Mouse (Mus musculus) left cerebral cortex, adult 18-20 months (tissue): ENCODE measurements around the gene Dock2. TPM values are rescaled to one million over a fixed set of nuclear protein-coding genes. Genes with fewer than 3 reads are reported as not detected.
A peak's percentile ranks its signal among the peaks of the same experiment; 100 is the strongest.

Source experiments
- DNase-seq, 2 experiments: peaks; one replicate each; pipeline ENCODE4 v3.0.0; 2021 to 2022; ENCODE audit warnings: low spot score in 2 of 2, mixed read lengths in 1 of 2
- total RNA-seq, 2 experiments: library from RNA; stranded (reverse); gene quantifications; 2 replicates each; pipeline ENCODE4 v1.2.3; 2021

Gene Dock2
- total RNA-seq, 2 experiments from 2014 or later: 2.9 to 3.0 TPM

DNA sequence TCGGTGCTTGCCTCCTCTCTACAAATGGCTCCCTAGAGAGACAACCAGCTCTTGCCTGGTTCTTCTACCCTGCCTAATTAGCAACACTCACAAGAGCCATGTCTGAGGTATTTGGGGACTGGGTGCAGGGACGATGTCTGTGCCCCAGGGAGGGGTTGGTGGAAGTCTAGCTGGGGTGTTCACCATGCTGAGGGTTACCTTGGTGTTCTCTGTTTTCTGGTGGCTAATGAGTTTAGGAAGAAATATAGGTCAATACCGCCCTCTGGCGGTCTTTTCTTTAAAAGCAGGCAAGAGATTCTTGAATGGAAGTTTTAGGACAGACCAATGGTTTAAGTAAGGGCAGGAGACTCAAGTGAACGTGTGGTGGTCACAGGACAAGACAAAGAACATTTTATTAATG lies 570.8 kb downstream of the Dock2 start:
- DNase-seq: peak; percentile 73 to 79

- no peak for DNase-seq
Measured at GRCm38 (mm10) chr11:34207989-34208388, 575.7 kb downstream of the Dock2 start, which contains the start of gene Foxi1. Gene Foxi1, minus strand, starts transcription at chr11:34208089.

DNA sequence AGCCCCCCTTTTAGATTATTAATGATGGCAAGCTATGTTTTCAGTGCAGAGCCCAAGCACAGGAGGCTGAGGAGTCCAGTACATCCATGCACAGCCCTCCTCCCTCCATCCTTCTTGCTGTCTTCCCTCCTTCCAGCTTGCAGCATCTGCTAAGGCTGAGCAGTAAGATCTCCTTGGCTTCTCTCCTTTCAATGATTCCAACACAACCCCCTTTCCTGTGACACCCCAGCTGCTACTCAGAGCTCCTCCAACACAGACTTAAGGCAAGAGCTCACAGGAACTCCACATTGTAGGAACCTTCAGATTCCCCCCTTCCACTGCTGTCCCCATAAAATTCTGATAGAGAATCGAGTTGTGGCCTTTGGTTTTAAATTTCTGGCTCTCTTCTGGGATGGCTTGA lies 580.9 kb downstream of the Dock2 start:
- no peak for DNase-seq

- DNase-seq: no peak
Measured at GRCm38 (mm10) chr11:34195142-34195541, 588.5 kb downstream of the Dock2 start.

- no peak for DNase-seq
Measured at GRCm38 (mm10) chr11:34194158-34194941, 589.3 kb downstream of the Dock2 start.

DNA sequence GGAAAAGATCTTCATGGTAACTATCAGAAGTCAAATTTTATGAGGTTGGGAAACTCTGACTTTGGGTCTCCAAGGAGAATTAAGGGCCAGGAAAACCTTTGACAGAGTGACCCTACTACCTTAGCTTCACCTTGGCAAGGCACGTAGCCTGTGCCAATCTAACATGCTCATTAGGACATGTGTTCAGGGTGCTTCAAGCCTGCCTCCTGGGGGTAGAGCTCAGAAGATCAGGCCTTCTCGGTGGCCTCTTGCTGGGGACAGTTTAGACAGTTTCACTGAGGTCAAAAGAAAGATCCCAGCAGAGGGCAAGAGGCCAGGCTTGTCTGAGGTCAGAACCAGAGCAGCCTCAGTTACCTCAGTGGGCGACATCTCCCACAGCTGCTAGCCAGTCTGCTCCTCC lies 590.0 kb downstream of the Dock2 start:
- no peak for DNase-seq

DNA sequence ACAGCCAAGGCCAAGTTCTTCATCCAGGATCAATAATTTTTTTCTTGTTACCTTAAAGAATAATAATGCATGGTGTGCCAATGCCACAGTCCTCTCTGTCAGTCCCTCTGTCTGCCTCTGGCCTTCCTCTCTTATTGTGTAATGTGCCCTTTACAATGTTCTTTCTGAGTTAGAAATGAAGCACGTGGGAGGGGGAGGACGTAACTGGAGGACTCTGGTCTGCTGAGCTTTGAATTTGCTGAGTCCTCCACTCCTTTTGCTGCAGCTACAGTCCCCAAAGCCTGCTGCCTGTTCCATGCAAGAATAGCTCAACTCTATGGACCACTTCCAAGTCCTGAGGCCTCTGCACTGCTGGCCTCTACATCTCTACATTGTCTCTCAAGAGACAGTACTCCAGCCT lies 599.4 kb downstream of the Dock2 start:
- no peak for DNase-seq

DNA sequence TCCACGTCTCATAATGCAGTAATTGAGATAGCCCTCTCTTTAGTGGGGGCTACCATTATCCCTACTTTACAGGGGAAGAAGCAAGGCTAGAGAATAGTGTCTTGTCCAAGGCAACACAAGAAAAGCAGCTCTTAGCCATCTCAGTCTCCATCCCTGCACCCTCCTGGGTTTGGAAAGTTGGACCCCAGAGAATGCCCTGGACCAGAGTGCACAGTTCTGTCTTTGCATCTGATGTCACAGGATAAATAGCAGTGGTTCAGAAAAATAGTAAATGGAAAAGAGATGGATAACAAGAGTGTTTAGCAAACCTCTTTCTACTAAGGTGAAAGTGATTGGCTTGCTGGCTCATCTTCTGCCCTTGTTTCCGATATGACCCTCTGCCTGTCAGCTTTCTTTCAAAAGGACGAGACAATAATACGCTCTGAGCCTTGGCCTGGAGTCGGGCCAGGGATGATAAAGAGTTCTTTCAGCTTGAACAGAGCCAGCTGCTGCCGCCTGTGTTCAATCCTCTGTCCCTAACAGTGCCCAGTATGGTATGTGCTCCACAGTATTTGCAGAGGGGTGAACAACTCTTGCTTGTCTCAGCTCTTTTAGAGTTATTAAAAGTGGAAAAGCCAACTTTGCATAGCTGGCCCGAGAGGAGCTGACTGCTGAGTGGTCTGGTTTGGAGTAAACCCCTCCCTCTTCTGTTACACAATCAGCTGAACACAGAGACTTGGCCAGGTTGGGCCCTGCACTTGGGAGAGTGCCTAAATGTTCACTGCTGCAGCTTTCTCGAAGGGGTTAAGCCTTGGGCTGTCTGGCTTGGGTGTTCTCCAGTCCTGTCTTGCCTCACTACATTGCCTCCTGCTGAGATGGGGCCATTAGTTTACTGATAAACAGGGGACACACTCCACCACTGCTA lies 602.2 kb downstream of the Dock2 start:
- peak; percentile 9 to 20 for DNase-seq

DNA sequence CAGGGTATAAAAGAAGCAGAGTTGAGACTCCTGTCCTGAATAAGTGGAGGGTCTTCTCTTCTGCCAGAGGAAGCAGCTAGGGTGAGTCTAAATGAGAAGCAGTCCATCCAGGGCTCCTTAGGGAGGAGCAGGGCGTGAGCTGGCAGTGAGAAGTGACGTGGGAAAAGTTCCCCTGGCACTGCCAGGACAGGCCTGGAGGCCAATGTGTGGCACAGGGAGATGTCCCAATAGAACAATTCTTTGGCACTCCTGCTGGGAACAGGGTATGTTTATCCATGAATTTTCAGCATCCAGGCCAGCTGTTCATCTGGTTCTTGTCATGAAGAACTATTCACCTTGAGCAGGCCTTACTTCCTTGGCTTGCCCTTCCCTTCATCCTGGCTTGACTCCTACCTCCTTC lies 604.9 kb downstream of the Dock2 start:
- no peak for DNase-seq

Other genes with a start within 250 kb of the Dock2 start
- gene Spdl1, start 49.7 kb upstream of the Dock2 start, total RNA-seq: under 1 TPM; 0.52 to 0.63 TPM